Mouse (Mus musculus) activated CD4-positive, CD25-positive, alpha-beta regulatory T cell, adult 4 months (primary cell): ENCODE results near the gene Tbx4. TPM values are rescaled to one million over a fixed set of nuclear protein-coding genes. Genes with fewer than 3 reads are reported as not detected.

ENCODE experiments used
- polyA plus RNA-seq, 2 experiments: library from polyadenylated mRNA; unstranded; fragments of 100-300 nt; shearing (Covaris generic); gene quantifications; one replicate each; pipeline ENCODE4 v1.2.1; 2017

Tbx4 gene
- polyA plus RNA-seq, 2 experiments from 2014 or later: not detected

Other genes starting within 250 kb of the Tbx4 start
- under 1 TPM in 1 of 2 experiments, not detected in 1; 0.13 TPM for gene Tbx2, start 53.9 kb upstream of the Tbx4 start, polyA plus RNA-seq
- gene Gm11444, start 36.1 kb upstream of the Tbx4 start, polyA plus RNA-seq: 1 to 10 TPM in 1 of 2 experiments, not detected in 1; 1.0 TPM